8 mouse cellular contexts compared by ENCODE assay signal in genomic region chr6:25690284-25690605, GRCm38 (mm10). TPM values are rescaled to one million over a fixed set of nuclear protein-coding genes. Genes with fewer than 3 reads are reported as not detected.
A peak's percentile ranks its signal among the peaks of the same experiment; 100 is the strongest.
DNase-seq lines count a peak whose midpoint lies in the region; ATAC-seq and TF ChIP-seq lines count a peak whose summit lies in the region.

No protein-coding gene starts in this region.

- ATAC-seq in hindbrain, embryonic 16.5 days, result peak; percentile 74
- no peak for ATAC-seq in limb, embryonic 14.5 days (ENCODE audit: low FRiP score, low read depth)

- peaks cover 38% of the 10 kb centered on the region for H3K27me3 ChIP-seq in E14TG2a.4 (ENCODE audit: insufficient read depth, low read length)
- H3K27me3 ChIP-seq in embryonic facial prominence, embryonic 10.5 days (replicated peaks; ENCODE audit: low read depth, poor library complexity, severe bottlenecking), result peaks cover 28% of the 10 kb centered on the region
- H3K27me3 ChIP-seq in hindbrain, embryonic 16.5 days (replicated peaks; ENCODE audit: control insufficient read depth, insufficient read depth, low read length), result peaks cover 6% of the 10 kb centered on the region
- H3K27me3 ChIP-seq in limb, embryonic 14.5 days (ENCODE audit: control insufficient read depth, insufficient read depth, low read length), result peaks cover 29% of the 10 kb centered on the region

- peak; percentile 5 for DNase-seq in cerebellum, adult 9-10 months
- DNase-seq in cerebellum, adult 11-12 months, result no peak
- DNase-seq in embryonic facial prominence, embryonic 10.5 days (ENCODE audit: low spot score), result no peak
- peak; percentile 21 for DNase-seq in limb, embryonic 14.5 days (ENCODE audit: low spot score)
- peak; percentile 54 for DNase-seq in retina, postnatal 7 days (ENCODE audit: low read depth, low spot score)
- no peak for DNase-seq in thymus, postnatal 4 days

- H3K9me3 ChIP-seq in E14TG2a.4 (ENCODE audit: low read length), result no peaks in the 10 kb centered on the region
- no peaks in the 10 kb centered on the region for H3K9me3 ChIP-seq in embryonic facial prominence, embryonic 10.5 days
- H3K9me3 ChIP-seq in hindbrain, embryonic 16.5 days (ENCODE audit: control insufficient read depth, low read length), result no peaks in the 10 kb centered on the region
- H3K9me3 ChIP-seq in limb, embryonic 14.5 days (ENCODE audit: control insufficient read depth, low read length), result no peaks in the 10 kb centered on the region

- H3K9ac ChIP-seq in hindbrain, embryonic 16.5 days (ENCODE audit: low read depth, low read length), result peak overlapping the region; percentile 76
- H3K9ac ChIP-seq in limb, embryonic 14.5 days (ENCODE audit: low read depth, low read length, severe bottlenecking), result peak overlapping the region; percentile 17; the same call in 1 of the 2 replicates

- 1% methylated on average over 5 of the region's 5 CpGs for WGBS in embryonic facial prominence, embryonic 10.5 days
- 2% methylated on average over 5 of the region's 5 CpGs for WGBS in hindbrain, embryonic 16.5 days
- 0% methylated on average over 5 of the region's 5 CpGs for WGBS in limb, embryonic 14.5 days

- peak overlapping the region; percentile 71 for H3K4me3 ChIP-seq in E14TG2a.4 (replicated peaks; ENCODE audit: low read length)
- H3K4me3 ChIP-seq in embryonic facial prominence, embryonic 10.5 days, result peak overlapping the region; percentile 72
- peak overlapping the region; percentile 71 for H3K4me3 ChIP-seq in hindbrain, embryonic 16.5 days (ENCODE audit: low read length)
- peak overlapping the region; percentile 39 for H3K4me3 ChIP-seq in limb, embryonic 14.5 days (replicated peaks; ENCODE audit: low read length)

- peaks cover 26% of the 10 kb centered on the region for H3K4me1 ChIP-seq in E14TG2a.4 (replicated peaks; ENCODE audit: low read depth, low read length)
- peaks cover 16% of the 10 kb centered on the region for H3K4me1 ChIP-seq in embryonic facial prominence, embryonic 10.5 days
- peaks cover 11% of the 10 kb centered on the region for H3K4me1 ChIP-seq in hindbrain, embryonic 16.5 days (ENCODE audit: control insufficient read depth, insufficient read depth, low read depth, low read length)
- H3K4me1 ChIP-seq in limb, embryonic 14.5 days (ENCODE audit: control insufficient read depth, insufficient read depth, low read length), result peaks cover 8% of the 10 kb centered on the region

- peak overlapping the region; percentile 69 for H3K4me2 ChIP-seq in hindbrain, embryonic 16.5 days (ENCODE audit: low read length)
- peak overlapping the region; percentile 68 for H3K4me2 ChIP-seq in limb, embryonic 14.5 days (replicated peaks; ENCODE audit: low read depth, low read length, severe bottlenecking)

- H3K36me3 ChIP-seq in E14TG2a.4 (ENCODE audit: insufficient read depth, low read length), result no peaks in the 10 kb centered on the region
- no peaks in the 10 kb centered on the region for H3K36me3 ChIP-seq in embryonic facial prominence, embryonic 10.5 days (replicated peaks)
- no peaks in the 10 kb centered on the region for H3K36me3 ChIP-seq in hindbrain, embryonic 16.5 days (ENCODE audit: control insufficient read depth, insufficient read depth, low read length)
- no peaks in the 10 kb centered on the region for H3K36me3 ChIP-seq in limb, embryonic 14.5 days (ENCODE audit: control insufficient read depth, insufficient read depth, low read length)

- TF ChIP-seq POLR2A in limb, embryonic 14.5 days (IDR thresholded peaks at IDR 0.05; ENCODE audit: borderline replicate concordance, extremely low read depth, insufficient read depth, insufficient read length), result no peak

- no peak for TF ChIP-seq CTCF in E14TG2a.4 (conservative IDR thresholded peaks at IDR 0.05; ENCODE audit: low read length)

- peak overlapping the region; percentile 70 for H3K27ac ChIP-seq in embryonic facial prominence, embryonic 10.5 days (replicated peaks)
- peak overlapping the region; percentile 83 for H3K27ac ChIP-seq in hindbrain, embryonic 16.5 days (ENCODE audit: low read depth, low read length)
- H3K27ac ChIP-seq in limb, embryonic 14.5 days (replicated peaks; ENCODE audit: low read depth, low read length), result no peak overlapping the region

RNA-seq across cellular contexts. Expression of gene Gpr37, which starts 0.3 kb away (rescaled TPM):
- polyA plus RNA-seq in embryonic facial prominence, embryonic 10.5 days (2016; fragmentation: Nextera tagmentation; extraction: Ambion mirVana), result 1.8 and 2.0 TPM in 2 replicates
- polyA plus RNA-seq in hindbrain, embryonic 16.5 days (2015; fragmentation: Nextera tagmentation; extraction: Ambion mirVana), result 5.7 and 6.2 TPM in 2 replicates
- 2.8 and 3.6 TPM in 2 replicates for polyA plus RNA-seq in limb, embryonic 14.5 days (2012; rRNA removed)
- polyA plus RNA-seq in limb, embryonic 14.5 days (2014; fragmentation: Nextera tagmentation; extraction: Ambion mirVana), result 2.3 and 2.9 TPM in 2 replicates

Comparison
In these comparisons a context has a peak if more than half of its experiments do, and no peak if none do; other contexts are left out.
1. DNase-seq: peak in cerebellum, adult 9-10 months (single experiment), limb, embryonic 14.5 days (single experiment) and retina, postnatal 7 days (single experiment); none in cerebellum, adult 11-12 months (single experiment), embryonic facial prominence, embryonic 10.5 days (single experiment) and thymus, postnatal 4 days (single experiment).
2. Peak in every context shown above with its lines, with median percentiles within 50 percentile points of each other: H3K4me3 ChIP-seq.